Mouse (Mus musculus): ENCODE measurements around the gene Tmem260.

GRCm38 (mm10) chr14:48549703-48550102 is 103.8 kb downstream of the Tmem260 start:
- no peak for TF ChIP-seq POLR2A (IDR thresholded peaks at IDR 0.05; ENCODE audit: insufficient read depth, low read depth, low read length)
- TF ChIP-seq CTCF (IDR thresholded peaks at IDR 0.05): no peak
